Mouse (Mus musculus): ENCODE measurements around the gene Sacm1l.

DNA sequence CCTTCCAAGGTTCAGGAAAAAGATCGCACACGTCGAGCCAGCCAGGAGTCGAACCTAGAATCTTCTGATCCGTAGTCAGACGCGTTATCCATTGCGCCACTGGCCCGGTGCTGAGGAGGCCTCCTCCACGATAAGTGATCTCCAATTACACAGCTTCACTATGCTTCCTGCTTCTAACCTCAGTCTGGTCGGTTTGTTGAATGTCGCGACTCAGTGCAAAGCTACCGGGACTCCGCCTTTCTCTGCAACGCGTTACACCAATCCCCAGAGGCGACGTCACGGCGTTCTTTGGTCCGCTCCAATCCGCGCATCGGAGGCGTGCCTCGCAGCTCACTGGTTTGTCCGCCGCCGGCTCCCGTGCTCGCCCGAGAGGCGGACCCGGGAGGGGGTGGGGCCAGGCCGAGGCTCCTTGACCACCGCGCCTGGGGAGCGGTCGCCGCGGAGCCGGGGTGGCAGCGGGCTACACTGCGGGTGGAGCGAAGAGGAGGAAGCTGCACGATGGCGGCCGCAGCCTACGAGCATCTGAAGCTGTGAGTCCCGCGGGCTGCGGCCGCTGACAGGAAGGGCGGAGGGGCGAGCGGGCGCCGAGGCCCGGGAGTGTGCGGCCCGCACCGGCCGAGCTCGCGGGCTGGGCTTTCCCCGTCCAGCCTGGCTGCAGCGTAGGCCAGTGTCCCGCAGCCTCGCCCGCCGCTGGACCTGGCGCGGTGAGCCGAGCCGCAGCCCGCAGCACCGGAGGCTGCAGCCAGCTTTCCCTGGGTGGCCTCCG is at the start of gene Sacm1l:
- peak; percentile 66; the same call in 1 of the 2 replicates for TF ChIP-seq ZMIZ1 (IDR thresholded peaks at IDR 0.05; ENCODE audit: low read depth, low read length)
- TF ChIP-seq CTCF (IDR thresholded peaks at IDR 0.05 in 2 of 3, conservative IDR thresholded peaks at IDR 0.05 in 1 of 3; ENCODE audit: control insufficient read depth in 1 of 3, insufficient read depth in 1 of 3, low read depth in 2 of 3, low read length in 3 of 3, poor library complexity in 1 of 3, severe bottlenecking in 1 of 3), result no peak
- TF ChIP-seq E2F4 (IDR thresholded peaks at IDR 0.05; ENCODE audit: borderline replicate concordance, low read depth, low read length), result peak; percentile 85; the same call in 1 of the 2 replicates
- TF ChIP-seq ZKSCAN1 (IDR thresholded peaks at IDR 0.05; ENCODE audit: low read depth, low read length), result 0 out of 2 replicates have a peak, but pooled peaks have one; percentile 12
- TF ChIP-seq EP300 (IDR thresholded peaks at IDR 0.05; ENCODE audit: low read depth in 1 of 2, low read length in 2 of 2), result no peak
- TF ChIP-seq GATA1 (IDR thresholded peaks at IDR 0.05; ENCODE audit: low read depth, low read length), result peak; percentile 40; the same call in 1 of the 2 replicates
- 0 out of 2 replicates have a peak, but pooled peaks have one; percentile 26 for TF ChIP-seq RCOR1 (IDR thresholded peaks at IDR 0.05; ENCODE audit: low read depth, low read length)
- no peak for TF ChIP-seq JUND (IDR thresholded peaks at IDR 0.05; ENCODE audit: low read depth, low read length)
- TF ChIP-seq MAFK (IDR thresholded peaks at IDR 0.05; ENCODE audit: borderline replicate concordance, low read depth, low read length), result peak; percentile 100
